8 mouse cellular contexts compared by ENCODE assay signal in genomic region chr2:158347868-158348267, GRCm38 (mm10). TPM values are rescaled to one million over a fixed set of nuclear protein-coding genes. Genes with fewer than 3 reads are reported as not detected.
DNase-seq lines count a peak whose midpoint lies in the region; ATAC-seq and TF ChIP-seq lines count a peak whose summit lies in the region.

No protein-coding gene starts in this region.

- H3K4me3 ChIP-seq in ES-Bruce4 (ENCODE audit: low read depth, low read length), result no peak overlapping the region
- H3K4me3 ChIP-seq in embryonic facial prominence, embryonic 11.5 days (ENCODE audit: low read depth, low read length), result no peak overlapping the region
- H3K4me3 ChIP-seq in lung, embryonic 15.5 days, result no peak overlapping the region

- no peak overlapping the region for H3K27ac ChIP-seq in ES-Bruce4 (ENCODE audit: insufficient read depth, low read length)
- H3K27ac ChIP-seq in embryonic facial prominence, embryonic 11.5 days (replicated peaks; ENCODE audit: low read depth, low read length), result no peak overlapping the region
- no peak overlapping the region for H3K27ac ChIP-seq in lung, embryonic 15.5 days

- WGBS in embryonic facial prominence, embryonic 11.5 days, result 4% methylated on average over 6 of the region's 6 CpGs
- 0% methylated on average over 6 of the region's 6 CpGs for WGBS in lung, embryonic 15.5 days

- H3K36me3 ChIP-seq in ES-Bruce4 (ENCODE audit: control insufficient read depth, insufficient read depth, low read length, poor library complexity, severe bottlenecking), result no peaks in the 10 kb centered on the region
- no peaks in the 10 kb centered on the region; the same call in 1 of the 2 replicates for H3K36me3 ChIP-seq in embryonic facial prominence, embryonic 11.5 days (replicated peaks; ENCODE audit: control insufficient read depth, insufficient read depth, low read depth, low read length)
- H3K36me3 ChIP-seq in lung, embryonic 15.5 days, result no peaks in the 10 kb centered on the region

- peak; percentile 70 for DNase-seq in adrenal gland, postnatal 25 days
- DNase-seq in embryonic facial prominence, embryonic 11.5 days (ENCODE audit: low spot score), result peak; percentile 78
- peak; percentile 16 for DNase-seq in heart, postnatal 25 days (ENCODE audit: low spot score)
- peak; percentile 58 to 72 for DNase-seq in kidney, postnatal 25 days
- peak; percentile 53 for DNase-seq in right cerebral cortex, adult 18-20 months
- peak; percentile 40 to 66 for DNase-seq in urinary bladder, postnatal 36 days (ENCODE audit: low spot score in 2 of 2)

- no peaks in the 10 kb centered on the region for H3K27me3 ChIP-seq in ES-Bruce4 (ENCODE audit: control insufficient read depth, insufficient read depth, low read length, poor library complexity, severe bottlenecking)
- H3K27me3 ChIP-seq in embryonic facial prominence, embryonic 11.5 days (ENCODE audit: control insufficient read depth, insufficient read depth, low read length), result no peaks in the 10 kb centered on the region
- H3K27me3 ChIP-seq in lung, embryonic 15.5 days, result no peaks in the 10 kb centered on the region

- no peak overlapping the region for H3K4me2 ChIP-seq in embryonic facial prominence, embryonic 11.5 days (ENCODE audit: low read depth, low read length)
- H3K4me2 ChIP-seq in lung, embryonic 15.5 days, result no peak overlapping the region

- TF ChIP-seq POLR2A in ES-Bruce4 (IDR thresholded peaks at IDR 0.05; ENCODE audit: insufficient read depth, low read length), result no peak

- no peak for TF ChIP-seq EP300 in ES-Bruce4 (IDR thresholded peaks at IDR 0.05; ENCODE audit: insufficient read depth, low read depth, low read length)

- H3K9ac ChIP-seq in ES-Bruce4 (ENCODE audit: low read depth, poor library complexity, severe bottlenecking), result no peak overlapping the region
- no peak overlapping the region for H3K9ac ChIP-seq in embryonic facial prominence, embryonic 11.5 days (replicated peaks; ENCODE audit: low read length)
- no peak overlapping the region for H3K9ac ChIP-seq in lung, embryonic 15.5 days

- no peaks in the 10 kb centered on the region for H3K9me3 ChIP-seq in ES-Bruce4 (replicated peaks; ENCODE audit: control insufficient read depth, insufficient read depth, low read length, poor library complexity, severe bottlenecking)
- H3K9me3 ChIP-seq in embryonic facial prominence, embryonic 11.5 days (replicated peaks; ENCODE audit: control insufficient read depth, low read length), result no peaks in the 10 kb centered on the region
- H3K9me3 ChIP-seq in lung, embryonic 15.5 days, result no peaks in the 10 kb centered on the region

- intact Hi-C loops in heart, postnatal 25 days (cut with DNase I), result loop anchor here (2.0 to 10.0 kb wide), 3 partner anchors 141 to 713 kb away; no protein-coding TSS in a partner anchor

- ATAC-seq in embryonic facial prominence, embryonic 11.5 days (replicated peaks; ENCODE audit: insufficient number of reproducible peaks, low FRiP score, low TSS enrichment, low read depth), result no peak
- peak; percentile 32; the same call in 1 of the 2 replicates for ATAC-seq in lung, embryonic 15.5 days (ENCODE audit: borderline replicate concordance, extremely low read depth, low FRiP score, low TSS enrichment)

- H3K4me1 ChIP-seq in ES-Bruce4 (ENCODE audit: control insufficient read depth, insufficient read depth, low read length), result no peaks in the 10 kb centered on the region
- no peaks in the 10 kb centered on the region for H3K4me1 ChIP-seq in embryonic facial prominence, embryonic 11.5 days (ENCODE audit: control insufficient read depth, insufficient read depth, low read length)
- H3K4me1 ChIP-seq in lung, embryonic 15.5 days, result 0 out of 2 replicates have a peak, but pooled peaks cover 3% of the 10 kb centered on the region

- TF ChIP-seq CTCF in ES-Bruce4 (IDR thresholded peaks at IDR 0.05; ENCODE audit: low read depth, low read length), result peak; percentile 91

RNA-seq across cellular contexts. Expression of gene Snhg11, which starts 27.6 kb away (rescaled TPM):
- 39.8 and 41.0 TPM in 2 replicates for polyA plus RNA-seq in ES-Bruce4 (2011; ENCODE audit: insufficient read depth, insufficient read length, low read depth, missing spikeins)
- 5.3 and 8.6 TPM in 2 replicates for total RNA-seq in adrenal gland, postnatal 25 days (2021)
- polyA plus RNA-seq in embryonic facial prominence, embryonic 11.5 days (2014; fragmentation: Nextera tagmentation; extraction: Ambion mirVana), result 6.9 and 8.0 TPM in 2 replicates
- total RNA-seq in heart, postnatal 25 days (2021), result under 1 TPM in 1 of 2 experiments, not detected in 1; 0.31 TPM
- polyA plus RNA-seq in lung, embryonic 15.5 days (2015; fragmentation: Nextera tagmentation; extraction: Ambion mirVana), result 1.7 and 2.9 TPM in 2 replicates

RNA-seq across cellular contexts. Expression of gene Lbp, which starts 41.6 kb away (rescaled TPM):
- polyA plus RNA-seq in ES-Bruce4 (2011; ENCODE audit: insufficient read depth, insufficient read length, low read depth, missing spikeins), result 0.43 and 0.46 TPM in 2 replicates
- total RNA-seq in adrenal gland, postnatal 25 days (2021), result 11.5 and 12.4 TPM in 2 replicates
- polyA plus RNA-seq in embryonic facial prominence, embryonic 11.5 days (2014; fragmentation: Nextera tagmentation; extraction: Ambion mirVana), result 3.8 and 4.6 TPM in 2 replicates
- total RNA-seq in heart, postnatal 25 days (2021), result 1 to 10 TPM; 5.4 to 6.4 TPM
- 11.5 and 14.2 TPM in 2 replicates for polyA plus RNA-seq in lung, embryonic 15.5 days (2015; fragmentation: Nextera tagmentation; extraction: Ambion mirVana)

Comparison
In these comparisons a context has a peak if more than half of its experiments do, and no peak if none do; other contexts are left out.
1. DNase-seq: peak in every context shown above with its lines; median percentile 78 in embryonic facial prominence, embryonic 11.5 days; 70 in adrenal gland, postnatal 25 days; 65 in kidney, postnatal 25 days; 53 in right cerebral cortex, adult 18-20 months; 53 in urinary bladder, postnatal 36 days; 16 in heart, postnatal 25 days.